Mouse (Mus musculus): ENCODE measurements around the gene Mcur1. TPM values are rescaled to one million over a fixed set of nuclear protein-coding genes. Genes with fewer than 3 reads are reported as not detected.
A peak's percentile ranks its signal among the peaks of the same experiment; 100 is the strongest.

The Mcur1 gene
- total RNA-seq (2014; fragmentation: Nextera tagmentation) (17.0 and 21.1 TPM in 2 replicates), total RNA-seq (2017) (10.9 and 14.2 TPM in 2 replicates)

DNA sequence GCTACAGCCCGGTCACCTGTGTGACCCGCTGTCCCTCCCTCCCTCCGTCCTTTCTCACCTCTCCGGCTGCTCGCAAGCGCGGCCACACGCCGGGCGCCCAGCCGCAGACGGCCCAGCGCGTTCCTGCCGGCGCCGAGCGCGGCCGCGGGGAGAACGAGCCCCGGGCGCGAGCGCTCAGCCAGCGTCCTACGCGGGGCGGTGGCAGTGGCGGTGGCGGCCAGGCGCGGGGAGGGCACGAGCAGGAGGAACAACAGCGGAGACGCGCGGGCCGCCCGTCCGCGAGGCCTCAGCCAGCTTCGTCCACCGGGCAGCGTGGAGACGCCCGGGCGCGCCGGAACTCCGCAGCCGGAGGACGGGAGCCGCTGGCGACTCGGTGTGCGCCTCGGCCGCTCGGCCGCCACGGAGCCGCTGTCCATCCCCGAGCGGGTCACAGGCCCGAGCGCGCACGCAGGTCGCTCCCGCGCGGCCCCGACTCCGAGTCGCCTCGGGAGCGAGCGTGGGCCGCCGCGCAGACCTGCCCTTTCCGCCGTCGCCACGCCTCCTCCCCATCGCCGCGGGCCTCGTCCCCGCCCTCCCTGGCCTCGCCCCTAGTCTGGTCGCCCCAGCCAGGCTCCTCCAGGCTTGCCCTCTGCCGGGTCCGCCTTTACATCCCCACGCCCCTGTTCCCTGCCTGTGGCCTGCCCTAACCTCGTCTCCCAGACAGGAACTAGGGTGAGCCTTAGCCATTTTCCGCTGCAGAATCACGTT, at the start of gene Mcur1:
Gene Mcur1 (minus strand): TSS at position 481 of the 747 bp plus-strand sequence.
- peak; percentile 96 for ATAC-seq (replicated peaks; ENCODE audit: low FRiP score, low TSS enrichment, poor library complexity, severe bottlenecking)

- no peak for ATAC-seq (replicated peaks; ENCODE audit: low FRiP score, low TSS enrichment, poor library complexity, severe bottlenecking)
These were observed 48.9 kb upstream of the Mcur1 start for GRCm38 (mm10) chr13:43608854-43609253.

- no peak for ATAC-seq (replicated peaks; ENCODE audit: low FRiP score, low TSS enrichment, poor library complexity, severe bottlenecking)
These were observed 43.1 kb upstream of the Mcur1 start for GRCm38 (mm10) chr13:43603042-43603441.

DNA sequence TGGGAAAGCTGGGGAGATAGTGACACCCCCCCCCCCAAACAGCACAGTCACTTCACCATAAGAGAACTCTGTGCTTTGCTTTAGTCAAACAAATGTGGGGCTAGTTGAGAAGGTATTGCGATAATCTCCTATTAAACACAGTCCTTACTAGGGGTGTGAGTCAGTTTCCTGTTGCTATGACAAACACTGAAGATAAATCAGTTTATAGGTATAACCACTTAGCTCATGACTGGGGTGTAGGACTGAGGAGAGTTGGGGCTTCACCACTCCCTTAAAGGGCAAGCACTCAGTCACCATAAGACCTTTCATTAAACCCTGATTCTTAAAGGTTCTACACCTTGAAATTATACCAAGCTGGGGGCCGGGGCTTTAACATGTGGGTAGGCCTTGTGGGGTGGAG, 42.4 kb upstream of the Mcur1 start:
- no peak for ATAC-seq (replicated peaks; ENCODE audit: low FRiP score, low TSS enrichment, poor library complexity, severe bottlenecking)

DNA sequence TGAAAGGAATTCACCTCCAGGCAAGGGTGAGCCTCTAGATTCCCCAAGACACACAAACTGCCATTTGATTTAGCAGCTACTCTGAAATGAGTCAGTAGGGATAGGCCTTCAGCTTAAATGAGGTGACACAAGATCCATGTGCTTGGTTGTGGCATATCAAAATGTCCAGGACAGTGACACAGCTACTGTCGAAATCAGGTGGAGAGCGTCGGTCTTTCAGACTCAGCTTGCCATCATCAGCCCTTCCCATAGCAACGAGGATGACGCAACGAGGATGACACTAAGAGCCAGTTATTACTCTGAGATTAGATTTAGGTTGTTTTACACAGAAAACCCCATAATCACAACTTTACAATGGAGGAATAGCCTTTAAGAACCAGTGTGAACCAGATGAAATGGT, 41.0 kb upstream of the Mcur1 start:
- no peak for ATAC-seq (replicated peaks; ENCODE audit: low FRiP score, low TSS enrichment, poor library complexity, severe bottlenecking)

DNA sequence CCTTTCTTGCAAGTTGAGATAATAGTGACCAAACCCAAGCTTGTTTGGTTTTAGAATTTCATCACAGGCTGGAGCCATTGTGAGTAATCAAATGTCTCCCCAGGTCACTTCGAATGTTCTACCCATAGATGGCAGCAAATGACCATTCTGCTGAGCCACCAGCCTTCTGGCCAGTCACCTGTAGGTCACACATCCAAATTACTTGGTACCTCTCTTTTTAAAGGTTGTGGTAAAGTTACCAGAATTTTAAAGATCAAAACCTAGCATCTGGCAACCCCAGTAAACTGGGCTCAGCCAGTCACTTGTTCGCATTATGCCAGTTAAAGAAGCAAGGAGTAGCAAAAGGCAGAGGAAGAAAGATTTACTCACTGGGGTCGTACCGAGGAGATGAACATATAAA, 35.9 kb upstream of the Mcur1 start:
- ATAC-seq (replicated peaks; ENCODE audit: low FRiP score, low TSS enrichment, poor library complexity, severe bottlenecking): no peak

DNA sequence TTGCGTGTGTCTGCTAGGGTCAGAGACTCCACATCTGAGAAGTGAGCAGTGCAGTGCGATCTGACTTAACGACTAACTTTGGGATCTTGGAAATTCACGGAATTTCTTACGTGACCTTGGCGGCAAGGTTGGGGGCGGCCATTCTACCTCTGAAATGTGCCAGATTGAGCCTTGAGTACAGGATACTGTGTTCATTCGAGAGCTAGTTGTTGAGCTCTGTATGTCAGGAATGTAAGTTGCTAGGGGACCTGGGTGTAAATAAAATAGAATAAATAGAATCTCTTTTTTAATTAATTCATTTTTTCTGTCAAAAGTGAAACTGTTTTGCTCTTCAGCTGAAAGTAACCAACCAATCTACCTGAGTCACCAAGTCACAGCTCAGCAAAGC, 32.7 kb upstream of the Mcur1 start:
- ATAC-seq (replicated peaks; ENCODE audit: low FRiP score, low TSS enrichment, poor library complexity, severe bottlenecking): no peak

GRCm38 (mm10) chr13:43591828-43592680, 32.1 kb upstream of the Mcur1 start:
- no peak for ATAC-seq (replicated peaks; ENCODE audit: low FRiP score, low TSS enrichment, poor library complexity, severe bottlenecking)

DNA sequence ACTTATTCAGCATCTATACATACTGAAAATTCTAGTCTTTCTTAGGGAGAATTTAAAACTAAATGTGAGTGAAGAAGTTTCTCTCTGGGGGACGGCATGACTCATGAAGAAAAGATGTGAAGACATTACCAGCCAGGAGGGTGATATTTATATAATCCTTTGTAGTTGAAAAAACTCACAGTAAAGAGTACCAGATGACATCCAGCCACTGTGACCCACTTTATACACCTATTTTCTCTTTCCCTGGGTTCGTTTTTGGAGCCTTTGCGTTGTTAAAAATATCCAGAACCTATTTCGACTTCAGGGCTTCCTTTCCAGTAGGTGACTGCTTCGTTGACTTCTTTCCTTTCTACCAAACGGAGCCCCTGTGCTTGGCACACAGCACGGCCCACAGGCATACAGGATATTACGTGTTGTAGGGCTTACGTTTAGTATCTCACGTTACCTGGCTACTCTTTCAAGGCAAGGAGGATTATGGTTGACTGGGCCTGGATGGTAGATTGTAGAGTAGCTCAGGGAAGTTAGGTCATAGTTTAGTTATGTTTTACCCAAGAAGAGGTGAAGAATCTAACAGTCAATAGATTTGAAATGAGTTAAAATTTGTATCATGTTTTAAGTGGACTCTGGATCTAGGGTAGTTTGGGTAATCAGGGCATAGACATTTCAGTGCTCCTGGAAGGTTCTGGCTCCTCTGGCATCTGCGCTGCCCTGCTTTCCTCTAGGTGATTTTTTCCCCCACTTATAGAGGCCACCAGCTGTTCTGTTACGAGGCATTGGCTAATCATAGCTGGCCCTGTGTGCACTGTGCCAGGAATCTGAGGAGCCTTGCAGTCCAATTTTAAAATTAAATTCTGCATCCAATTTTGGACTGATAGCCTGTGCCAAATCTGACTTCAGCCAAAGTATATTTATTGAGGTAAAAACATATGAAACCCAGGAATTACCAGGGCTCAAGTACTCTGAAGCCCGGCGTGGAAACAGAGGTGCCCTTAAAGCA, 28.2 kb upstream of the Mcur1 start:
- ATAC-seq (replicated peaks; ENCODE audit: low FRiP score, low TSS enrichment, poor library complexity, severe bottlenecking): no peak

- no peak for ATAC-seq (replicated peaks; ENCODE audit: low FRiP score, low TSS enrichment, poor library complexity, severe bottlenecking)
These were observed 27.0 kb upstream of the Mcur1 start for GRCm38 (mm10) chr13:43586966-43587365.

GRCm38 (mm10) chr13:43585335-43585734, 25.3 kb upstream of the Mcur1 start:
- no peak for ATAC-seq (replicated peaks; ENCODE audit: low FRiP score, low TSS enrichment, poor library complexity, severe bottlenecking)

- ATAC-seq (replicated peaks; ENCODE audit: low FRiP score, low TSS enrichment, poor library complexity, severe bottlenecking): no peak
These were observed 23.5 kb upstream of the Mcur1 start for GRCm38 (mm10) chr13:43583504-43583903.

GRCm38 (mm10) chr13:43582961-43583360, 23.0 kb upstream of the Mcur1 start:
- no peak for ATAC-seq (replicated peaks; ENCODE audit: low FRiP score, low TSS enrichment, poor library complexity, severe bottlenecking)

DNA sequence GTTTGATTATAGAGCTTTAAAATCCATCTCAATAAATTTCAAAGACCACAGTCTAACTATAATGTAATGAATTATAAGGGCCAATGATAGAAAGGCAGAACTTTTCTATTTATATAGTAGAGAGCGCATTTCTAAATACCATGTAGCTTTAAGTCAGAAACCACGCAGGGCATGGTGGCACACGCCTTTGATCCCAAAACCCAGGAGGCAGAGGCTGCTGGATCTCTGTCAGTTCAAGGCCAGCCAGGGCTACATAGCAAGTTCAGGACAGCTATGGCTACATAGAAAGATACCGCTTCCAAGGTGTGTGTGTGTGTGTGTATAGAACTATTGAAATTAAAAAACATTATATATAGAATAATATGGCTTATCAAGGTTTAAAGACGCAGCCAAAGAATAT, 20.7 kb upstream of the Mcur1 start:
- ATAC-seq (replicated peaks; ENCODE audit: low FRiP score, low TSS enrichment, poor library complexity, severe bottlenecking): no peak

- ATAC-seq (replicated peaks; ENCODE audit: low FRiP score, low TSS enrichment, poor library complexity, severe bottlenecking): peak; percentile 92
These were observed 19.7 kb upstream of the Mcur1 start for GRCm38 (mm10) chr13:43579740-43580139.

GRCm38 (mm10) chr13:43577766-43578165, 17.8 kb upstream of the Mcur1 start:
- no peak for ATAC-seq (replicated peaks; ENCODE audit: low FRiP score, low TSS enrichment, poor library complexity, severe bottlenecking)

DNA sequence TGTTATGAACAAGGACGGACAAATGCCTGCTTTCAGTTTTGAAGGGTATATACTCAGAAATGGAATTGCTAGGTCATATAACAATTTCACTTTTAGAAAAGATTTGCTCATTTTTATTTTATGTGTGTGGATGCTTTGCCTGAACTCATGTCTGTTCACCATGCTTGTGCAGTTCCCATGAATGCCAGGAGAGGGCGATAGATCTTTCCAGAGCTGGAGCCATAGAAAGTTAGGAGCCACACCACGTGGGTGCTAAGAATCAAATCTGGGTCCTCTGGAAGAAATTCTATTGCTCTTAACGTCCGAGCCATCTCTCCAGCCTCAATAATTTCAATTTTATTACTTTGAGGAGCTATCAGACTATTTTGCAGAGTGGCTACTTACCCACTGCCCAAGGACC, 17.3 kb upstream of the Mcur1 start:
- no peak for ATAC-seq (replicated peaks; ENCODE audit: low FRiP score, low TSS enrichment, poor library complexity, severe bottlenecking)

- no peak for ATAC-seq (replicated peaks; ENCODE audit: low FRiP score, low TSS enrichment, poor library complexity, severe bottlenecking)
These were observed 15.4 kb upstream of the Mcur1 start for GRCm38 (mm10) chr13:43575431-43575830.

DNA sequence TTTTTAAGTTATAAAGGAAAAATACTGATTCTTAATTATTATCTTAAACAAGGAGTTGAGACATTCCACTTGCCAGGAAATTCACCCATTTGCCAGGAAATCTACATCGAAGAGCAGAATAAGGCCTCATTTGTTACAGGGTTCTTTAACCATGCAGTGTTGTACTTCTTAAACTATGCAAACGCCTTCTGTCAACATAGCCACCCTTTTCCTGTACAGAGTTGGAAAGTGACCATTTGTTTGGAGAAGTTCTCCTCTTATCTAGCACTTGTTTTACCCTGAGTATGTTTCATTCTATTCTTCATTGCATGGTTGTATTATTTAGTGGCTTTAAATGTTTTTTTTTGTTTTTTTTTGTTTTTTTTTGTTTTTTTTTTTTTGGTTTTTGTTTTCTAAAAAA, 14.0 kb upstream of the Mcur1 start:
- no peak for ATAC-seq (replicated peaks; ENCODE audit: low FRiP score, low TSS enrichment, poor library complexity, severe bottlenecking)
